ENCODE assay signal across 8 mouse cellular contexts in genomic region chr3:66981706-66982105, GRCm38 (mm10). TPM values are rescaled to one million over a fixed set of nuclear protein-coding genes. Genes with fewer than 3 reads are reported as not detected.
DNase-seq lines count a peak whose midpoint lies in the region; ATAC-seq and TF ChIP-seq lines count a peak whose summit lies in the region.

TSS of gene Shox2 (minus strand) at chr3:66981771.

- no peaks in the 10 kb centered on the region for H3K9me3 ChIP-seq in heart, embryonic 11.5 days (replicated peaks; ENCODE audit: control insufficient read depth, low read length)
- H3K9me3 ChIP-seq in ES-E14 (ENCODE audit: control insufficient read depth, insufficient read depth, low read depth, low read length) = no peaks in the 10 kb centered on the region
- no peaks in the 10 kb centered on the region for H3K9me3 ChIP-seq in liver, embryonic 13.5 days (replicated peaks)
- H3K9me3 ChIP-seq in stomach, postnatal 0 days (ENCODE audit: control insufficient read depth, low read length) = no peaks in the 10 kb centered on the region

- 0% methylated on average over 14 of the region's 15 CpGs for WGBS in heart, embryonic 11.5 days (ENCODE audit: insufficient replicate concordance)
- under 1% methylated on average over 15 of the region's 15 CpGs for WGBS in liver, embryonic 13.5 days (ENCODE audit: insufficient replicate concordance)
- WGBS in stomach, postnatal 0 days = 1% methylated on average over 13 of the region's 15 CpGs

- DNase-seq in heart, adult 11 months = no peak
- DNase-seq in ES-E14 (ENCODE audit: low read depth, low spot score) = no peak
- peak; percentile 68 for DNase-seq in forelimb bud, embryonic 11.5 days (ENCODE audit: low read depth, low spot score)
- no peak for DNase-seq in liver, embryonic 13.5 days
- DNase-seq in stomach, postnatal 0 days (ENCODE audit: low spot score) = peak; percentile 13
- DNase-seq in layer of hippocampus, adult 11-12 months (ENCODE audit: low spot score) = no peak
- no peak for DNase-seq in urinary bladder, postnatal 10 days (ENCODE audit: low spot score)

- in situ Hi-C loops in ES-E14 (cut with MboI; ENCODE audit: low sequenced_read_pairs in 2 of 2, unreplicated experiment in 2 of 2) = no loop called here

- no peak for TF ChIP-seq EP300 in stomach, postnatal 0 days (optimal IDR thresholded peaks at IDR 0.05)

- H3K4me1 ChIP-seq in heart, embryonic 11.5 days (ENCODE audit: control insufficient read depth, insufficient read depth, low read length) = peaks cover 6% of the 10 kb centered on the region; the same call in 1 of the 2 replicates
- H3K4me1 ChIP-seq in ES-E14 (ENCODE audit: control insufficient read depth in 2 of 2, insufficient read depth in 2 of 2, low read length in 2 of 2, poor library complexity in 1 of 2) = peaks cover 0 to 5% of the 10 kb centered on the region in 2 experiments; a peak in 1 of 4 replicates
- H3K4me1 ChIP-seq in liver, embryonic 13.5 days (replicated peaks) = peaks cover 34% of the 10 kb centered on the region
- H3K4me1 ChIP-seq in stomach, postnatal 0 days (replicated peaks; ENCODE audit: control insufficient read depth, insufficient read depth) = no peaks in the 10 kb centered on the region; the same call in 1 of the 2 replicates

- peaks cover 63% of the 10 kb centered on the region for H3K27me3 ChIP-seq in heart, embryonic 11.5 days (ENCODE audit: control insufficient read depth, insufficient read depth, low read length)
- peaks cover 72% of the 10 kb centered on the region for H3K27me3 ChIP-seq in liver, embryonic 13.5 days
- H3K27me3 ChIP-seq in stomach, postnatal 0 days (ENCODE audit: control insufficient read depth, insufficient read depth, low read length) = peaks cover 24% of the 10 kb centered on the region

- H3K4me3 ChIP-seq in heart, embryonic 11.5 days (ENCODE audit: low read depth, low read length) = peak within 1 kb of the TSS; percentile 61
- peak within 1 kb of the TSS; percentile 49 to 63 for H3K4me3 ChIP-seq in ES-E14 (ENCODE audit: insufficient read depth in 1 of 2, low read depth in 1 of 2, low read length in 2 of 2, poor library complexity in 1 of 2, severe bottlenecking in 1 of 2)
- H3K4me3 ChIP-seq in liver, embryonic 13.5 days (replicated peaks) = peak within 1 kb of the TSS; percentile 57
- H3K4me3 ChIP-seq in stomach, postnatal 0 days (ENCODE audit: low read depth, low read length) = peak within 1 kb of the TSS; percentile 42

- peak within 1 kb of the TSS; percentile 64 for H3K27ac ChIP-seq in heart, embryonic 11.5 days (ENCODE audit: low read depth, low read length)
- H3K27ac ChIP-seq in ES-E14 (ENCODE audit: insufficient read depth, low read depth, low read length, poor library complexity, severe bottlenecking) = no peak within 1 kb of the TSS
- H3K27ac ChIP-seq in liver, embryonic 13.5 days = no peak within 1 kb of the TSS
- H3K27ac ChIP-seq in stomach, postnatal 0 days (replicated peaks) = no peak within 1 kb of the TSS

- no peak for TF ChIP-seq CTCF in stomach, postnatal 0 days (IDR thresholded peaks at IDR 0.05; ENCODE audit: low read depth)

- H3K36me3 ChIP-seq in heart, embryonic 11.5 days (ENCODE audit: control insufficient read depth, insufficient read depth, low read length) = no peaks in the 10 kb centered on the region
- H3K36me3 ChIP-seq in ES-E14 (ENCODE audit: control insufficient read depth, insufficient read depth, low read length, poor library complexity, severe bottlenecking) = no peaks in the 10 kb centered on the region
- H3K36me3 ChIP-seq in liver, embryonic 13.5 days = no peaks in the 10 kb centered on the region
- no peaks in the 10 kb centered on the region for H3K36me3 ChIP-seq in stomach, postnatal 0 days (ENCODE audit: control insufficient read depth, insufficient read depth, low read length)

- H3K4me2 ChIP-seq in heart, embryonic 11.5 days = peak within 1 kb of the TSS; percentile 94
- H3K4me2 ChIP-seq in liver, embryonic 13.5 days = peak within 1 kb of the TSS; percentile 71
- peak within 1 kb of the TSS; percentile 60 for H3K4me2 ChIP-seq in stomach, postnatal 0 days (replicated peaks; ENCODE audit: low read depth)

- H3K9ac ChIP-seq in heart, embryonic 11.5 days (ENCODE audit: low read depth, low read length) = peak within 1 kb of the TSS; percentile 66
- no peak within 1 kb of the TSS for H3K9ac ChIP-seq in ES-E14 (ENCODE audit: insufficient read depth, low read depth, low read length, poor library complexity, severe bottlenecking)
- H3K9ac ChIP-seq in liver, embryonic 13.5 days = 0 out of 2 replicates have a peak within 1 kb of the TSS, but pooled peaks have one; percentile 13
- H3K9ac ChIP-seq in stomach, postnatal 0 days (ENCODE audit: low read length) = no peak within 1 kb of the TSS

- no peak for ATAC-seq in heart, embryonic 11.5 days (replicated peaks; ENCODE audit: insufficient number of reproducible peaks, low FRiP score, low TSS enrichment)
- no peak for ATAC-seq in liver, embryonic 13.5 days (ENCODE audit: low read depth)
- ATAC-seq in stomach, postnatal 0 days (ENCODE audit: low FRiP score, low TSS enrichment) = no peak

TF ChIP-seq in ES-E14, 5 proteins besides CTCF, POLR2A, EP300 and RAD21:
- no peak for TF ChIP-seq HCFC1 (IDR thresholded peaks at IDR 0.05; ENCODE audit: borderline replicate concordance, insufficient read depth, low read length)
- TF ChIP-seq CHD2 (IDR thresholded peaks at IDR 0.05; ENCODE audit: low read depth, low read length) = no peak

RNA-seq across cellular contexts. Expression of gene Shox2, which starts in this region (rescaled TPM):
- 11.9 and 13.3 TPM in 2 replicates for polyA plus RNA-seq in heart, embryonic 11.5 days (2014; fragmentation: Nextera tagmentation; extraction: Ambion mirVana)
- 0.37 and 0.45 TPM in 2 replicates for total RNA-seq in ES-E14 (2012; rRNA removed)
- 0.14 and 0.22 TPM in 2 replicates for polyA plus RNA-seq in liver, embryonic 13.5 days (2015; fragmentation: Nextera tagmentation; extraction: Ambion mirVana)
- polyA plus RNA-seq in stomach, postnatal 0 days (2015; fragmentation: Nextera tagmentation; extraction: Ambion mirVana) = 0.05 and 0.18 TPM in 2 replicates

Comparison
In these comparisons a context has a peak if more than half of its experiments do, and no peak if none do; other contexts are left out.
1. RNA of gene Shox2 (polyA plus RNA-seq): 11.9 to 13.3 TPM in heart, embryonic 11.5 days; 0.14 to 0.22 TPM in liver, embryonic 13.5 days and 0.05 to 0.18 TPM in stomach, postnatal 0 days; every median in the first group is over 10 times any median in the second.
2. Peak in DNase-seq, H3K4me3 ChIP-seq and H3K4me2 ChIP-seq in stomach, postnatal 0 days; RNA of the gene not detected or under 1 TPM.
3. H3K9ac ChIP-seq: peak in heart, embryonic 11.5 days (single experiment) and liver, embryonic 13.5 days (single experiment); none in ES-E14 (single experiment) and stomach, postnatal 0 days (single experiment).
4. Peak in every context shown above with its lines, with median percentiles within 50 percentile points of each other: H3K4me2 ChIP-seq and H3K4me3 ChIP-seq.